Mouse (Mus musculus) bone marrow, adult 2 months (tissue): ENCODE data around the gene Smim17.

Experiments
- CTCF ChIP-seq: fragments of 200-500 bp; IDR thresholded peaks from 2 replicates; pipeline ENCODE4 v1.5.1; 2011; ENCODE audit warnings: low read length, control low read depth; ENCODE audit not compliant: control insufficient read depth, insufficient read depth
- POLR2A ChIP-seq: fragments of 200-500 bp; IDR thresholded peaks from 2 replicates; pipeline ENCODE4 v1.6.1; 2011; ENCODE audit warnings: low read depth, mild to moderate bottlenecking, control low read depth, low read length, borderline replicate concordance; ENCODE audit not compliant: control insufficient read depth

DNA sequence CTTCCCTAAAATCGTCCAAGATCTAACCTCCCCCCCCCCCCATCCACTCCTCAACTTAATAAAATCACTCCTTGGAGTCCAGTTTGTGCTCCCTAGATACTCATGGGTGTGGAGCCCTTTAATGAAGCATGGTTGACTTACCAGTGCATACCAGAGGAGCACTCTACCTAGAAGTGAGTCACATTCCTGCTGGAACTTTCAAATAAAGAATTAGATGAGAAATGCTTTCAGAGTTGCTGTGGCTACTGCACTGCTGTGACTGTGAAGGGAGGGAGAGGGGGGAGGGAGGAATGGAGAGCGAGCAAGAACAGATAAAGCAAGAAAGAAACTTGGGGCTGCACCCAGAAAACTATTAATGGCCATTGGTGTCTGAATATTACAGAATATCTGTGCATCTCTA lies 42.7 kb downstream of the Smim17 start:
- TF ChIP-seq POLR2A: no peak
- TF ChIP-seq CTCF: no peak
